Mouse (Mus musculus): ENCODE data around the gene Ppm1l. TPM values are rescaled to one million over a fixed set of nuclear protein-coding genes. Genes with fewer than 3 reads are reported as not detected.
"Not testable (repeated sequence)": the region's sequence is repeated elsewhere in the genome, so short reads cannot be mapped to it uniquely, and the experiment has no call there.

Gene Ppm1l
- total RNA-seq, 2 experiments from 2014 or later, result 11.1 to 13.0 TPM

DNA sequence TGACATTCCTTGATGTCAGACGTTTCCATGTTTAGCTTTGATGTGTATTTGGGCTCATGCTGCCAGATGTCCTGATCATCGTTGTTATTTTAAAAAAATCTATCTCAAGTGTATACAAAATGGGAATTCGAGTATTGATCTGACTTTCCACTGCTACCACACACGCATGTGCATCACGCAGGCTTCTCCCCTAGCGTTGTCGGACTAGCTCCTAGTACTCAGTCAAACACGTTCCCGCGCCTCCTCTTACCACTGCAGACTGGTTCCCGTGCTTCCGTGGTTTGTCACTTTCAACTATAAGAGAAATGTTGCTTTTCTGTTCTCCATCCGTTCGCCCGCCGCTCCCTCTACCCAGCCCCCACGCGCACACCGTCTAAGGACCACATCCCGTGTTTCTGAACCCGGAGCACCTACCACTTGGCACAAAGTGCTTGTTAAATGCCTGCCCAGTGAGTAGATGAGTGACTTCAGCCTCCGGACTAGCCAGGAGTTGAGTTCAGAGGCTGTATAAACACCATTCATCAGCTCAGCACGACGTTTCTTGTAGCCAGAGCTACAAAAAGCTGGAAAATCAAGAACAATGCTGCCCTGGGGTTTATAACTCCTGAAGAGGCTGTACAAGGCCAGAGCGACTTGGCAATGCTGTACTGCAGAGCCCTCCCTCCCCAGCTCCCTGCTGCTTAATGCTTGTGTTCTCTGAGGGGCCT is 219.4 kb downstream of the Ppm1l start:
- no peak for DNase-seq

DNA sequence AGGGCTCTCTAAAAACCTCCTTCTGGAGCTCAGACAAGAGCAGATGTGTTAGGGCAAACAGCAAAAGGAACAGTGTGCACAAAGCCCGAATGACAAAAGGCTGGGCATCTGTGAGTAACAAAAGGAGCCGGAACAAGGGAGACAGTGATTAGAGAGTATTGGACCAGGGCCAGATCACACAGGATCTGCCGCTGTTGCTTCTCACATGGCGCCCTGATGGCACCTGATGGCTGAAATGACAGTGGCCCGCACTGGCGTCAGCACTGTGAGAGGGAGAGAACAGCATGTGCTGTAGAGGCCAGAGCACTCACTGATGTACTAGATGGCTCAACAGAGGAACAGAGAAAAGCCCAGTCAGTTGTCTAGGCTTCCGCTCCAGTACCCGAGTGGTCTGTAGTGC is 226.3 kb downstream of the Ppm1l start:
- DNase-seq, result peak; percentile 26

DNA sequence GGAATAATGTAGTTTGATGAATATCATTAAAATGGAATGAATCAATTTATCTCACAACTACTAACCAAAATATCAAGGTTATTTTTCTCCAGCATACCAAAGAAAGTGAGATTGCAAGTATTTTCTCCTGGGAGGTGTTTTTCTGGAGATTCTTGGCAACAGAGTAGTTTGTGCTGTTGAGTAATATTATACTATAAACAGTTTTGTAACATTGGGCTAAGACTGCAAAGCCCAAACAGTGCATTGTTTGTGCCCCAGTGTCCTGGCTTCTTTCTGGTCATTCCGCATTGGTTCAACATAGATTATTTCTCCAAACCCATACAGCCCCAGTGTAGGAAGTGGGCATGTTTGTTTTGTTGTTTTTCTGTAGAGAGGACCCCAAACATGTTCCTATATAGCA is 227.1 kb downstream of the Ppm1l start:
- DNase-seq, result no peak

DNA sequence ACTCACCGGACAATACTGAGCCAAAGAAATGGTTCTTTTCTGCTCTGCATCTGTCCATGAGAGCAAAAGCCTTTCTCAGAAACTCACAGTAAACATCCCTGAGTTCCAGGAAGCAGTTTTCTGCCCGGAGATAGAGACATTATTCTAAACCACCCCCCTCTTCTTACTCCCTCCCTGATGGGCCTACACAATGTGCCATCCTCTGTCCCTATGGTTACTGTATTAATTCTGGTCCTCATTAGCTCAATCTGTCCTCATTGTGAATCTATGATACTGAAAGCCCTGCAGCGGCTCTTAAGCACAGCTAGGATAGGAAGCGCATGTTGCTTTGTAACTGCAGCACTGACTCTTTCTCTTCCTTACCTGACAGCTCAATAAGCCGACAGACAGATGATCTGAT is 228.4 kb downstream of the Ppm1l start:
- no peak for DNase-seq

DNA sequence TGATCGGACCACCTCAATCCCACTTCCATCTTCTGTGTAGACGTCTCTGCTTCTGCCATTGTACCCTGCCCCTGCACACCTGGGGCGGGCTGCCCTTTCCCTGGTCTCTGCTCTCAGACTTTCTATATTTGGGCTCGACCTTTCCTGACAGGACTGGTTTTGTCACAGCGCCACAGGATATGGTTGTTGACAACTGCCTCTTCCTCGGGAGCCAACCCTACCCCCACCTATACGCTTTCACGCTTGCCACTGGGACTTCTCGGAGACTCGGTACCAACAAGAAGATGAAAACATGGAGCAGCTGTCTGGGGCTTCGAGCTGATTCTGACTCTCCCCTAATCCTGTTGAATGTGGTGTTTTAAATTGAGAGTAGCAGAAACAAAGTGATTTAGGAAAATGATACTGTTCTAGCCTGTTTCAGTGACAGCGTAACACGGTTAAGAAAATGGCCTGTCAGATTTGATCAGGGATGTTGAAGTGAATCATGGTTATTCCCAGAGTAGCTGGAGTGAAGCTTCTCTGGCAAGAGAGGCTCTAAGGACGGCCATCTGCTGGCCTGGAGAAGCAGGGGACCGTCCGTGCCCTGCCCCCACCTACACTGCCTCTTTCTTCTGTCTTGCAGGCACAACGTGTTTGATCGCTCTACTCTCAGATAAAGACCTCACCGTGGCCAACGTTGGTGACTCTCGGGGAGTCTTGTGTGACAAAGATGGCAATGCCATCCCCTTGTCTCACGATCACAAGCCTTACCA is 232.2 kb downstream of the Ppm1l start:
- DNase-seq, result no peak

DNA sequence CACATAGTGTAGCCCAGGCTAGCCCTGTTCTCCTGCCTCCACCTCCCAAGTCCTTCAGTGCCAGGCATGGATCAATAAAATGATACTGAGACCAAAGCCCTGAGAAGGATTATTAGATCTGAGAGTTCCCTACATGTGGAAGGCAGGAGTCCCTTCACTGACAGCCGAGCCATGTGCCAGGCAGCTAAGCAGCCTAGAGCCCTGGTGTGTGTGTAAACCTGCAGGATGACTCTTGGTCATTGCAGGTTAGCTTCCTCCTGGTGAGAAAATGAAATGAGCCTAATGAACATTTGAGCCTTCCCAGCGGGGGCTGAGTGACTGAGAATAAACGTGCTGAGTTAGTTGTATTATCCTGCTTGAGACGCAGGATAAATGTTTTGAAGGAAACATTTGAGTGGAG is 232.9 kb downstream of the Ppm1l start:
- DNase-seq, result no peak

DNA sequence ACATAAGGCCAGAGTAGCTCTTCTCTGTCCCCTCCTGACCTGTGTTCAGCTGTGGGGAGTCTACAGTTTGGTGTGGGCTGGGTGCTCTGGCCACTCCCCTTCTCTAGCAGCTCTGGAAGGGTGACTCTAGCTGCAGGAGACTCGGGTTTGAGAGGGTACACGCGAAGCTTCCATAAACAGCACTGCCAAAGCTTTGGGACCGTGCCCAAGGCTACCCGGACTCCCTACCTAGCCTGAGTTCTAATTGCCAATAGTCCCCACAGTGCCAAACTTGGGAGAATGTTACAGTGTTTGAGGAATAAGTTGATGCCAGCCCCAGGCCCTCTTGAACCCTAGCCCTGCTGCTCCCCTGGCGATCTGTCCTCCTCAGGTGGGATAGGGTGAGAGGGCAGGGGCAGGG is 238.8 kb downstream of the Ppm1l start:
- peak; percentile 39 for DNase-seq

DNA sequence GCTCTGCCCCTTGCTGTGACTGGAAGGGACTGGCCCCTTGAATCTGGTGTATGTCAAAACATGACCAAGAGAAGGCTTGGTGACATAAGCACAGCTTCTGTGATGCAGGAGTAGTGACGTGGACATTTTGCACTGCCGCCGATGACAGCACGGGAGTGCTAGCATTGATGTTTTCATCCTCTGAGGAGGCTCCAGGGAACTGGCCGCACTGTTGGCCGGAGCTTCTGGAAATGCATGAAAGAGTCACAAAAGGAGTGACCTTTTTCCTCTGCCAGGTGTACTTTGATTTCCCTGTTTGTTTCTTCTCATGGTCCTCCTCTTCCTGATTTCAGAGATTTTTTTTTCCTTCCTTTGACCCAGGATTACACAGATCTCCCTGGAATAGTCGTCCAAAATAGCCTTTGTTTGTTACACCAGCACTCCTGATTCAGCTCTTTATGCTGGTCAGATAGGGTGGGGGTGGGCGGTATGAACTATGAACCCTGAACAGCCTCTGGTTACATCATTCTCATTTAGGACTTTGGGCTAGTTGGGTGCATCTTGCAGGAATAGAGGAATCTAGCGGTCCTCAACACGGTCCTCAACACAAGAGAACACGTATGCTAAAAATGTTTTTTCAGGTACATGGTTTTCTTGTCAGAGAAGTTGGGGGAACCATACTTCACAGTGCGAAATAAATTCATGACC is 239.6 kb downstream of the Ppm1l start:
- DNase-seq, result no peak

DNA sequence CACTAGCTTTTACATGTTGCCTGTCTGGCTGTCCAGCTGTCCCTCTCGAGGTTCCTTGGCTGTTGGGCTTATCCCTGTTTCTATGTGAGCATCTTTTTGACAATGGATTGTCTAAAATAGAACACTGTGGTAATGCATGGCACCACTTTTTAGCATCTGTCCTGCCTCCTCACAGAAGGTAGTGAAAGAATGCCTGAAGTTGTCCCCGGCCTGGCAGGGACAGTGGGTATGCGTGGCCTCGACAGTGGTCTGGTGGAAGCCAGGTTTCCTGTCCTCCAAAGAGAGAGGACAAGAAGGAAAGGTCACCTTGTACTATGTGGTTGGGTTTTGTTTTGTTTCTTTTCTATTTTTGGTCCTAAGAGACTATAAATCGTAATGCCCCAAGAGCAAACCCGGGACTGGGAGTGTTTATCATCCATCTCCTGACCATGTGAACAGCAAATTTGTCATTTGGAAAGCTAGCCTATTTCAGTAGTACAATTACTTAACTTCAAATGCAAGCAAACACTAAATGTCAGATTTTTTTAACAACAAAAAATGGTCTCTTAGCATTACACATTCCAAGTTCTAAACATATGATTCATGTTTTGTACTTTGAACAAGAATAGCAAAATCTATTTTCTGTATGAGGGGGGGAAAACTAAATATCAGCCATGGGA is 242.8 kb downstream of the Ppm1l start:
- peak; percentile 27 for DNase-seq

DNA sequence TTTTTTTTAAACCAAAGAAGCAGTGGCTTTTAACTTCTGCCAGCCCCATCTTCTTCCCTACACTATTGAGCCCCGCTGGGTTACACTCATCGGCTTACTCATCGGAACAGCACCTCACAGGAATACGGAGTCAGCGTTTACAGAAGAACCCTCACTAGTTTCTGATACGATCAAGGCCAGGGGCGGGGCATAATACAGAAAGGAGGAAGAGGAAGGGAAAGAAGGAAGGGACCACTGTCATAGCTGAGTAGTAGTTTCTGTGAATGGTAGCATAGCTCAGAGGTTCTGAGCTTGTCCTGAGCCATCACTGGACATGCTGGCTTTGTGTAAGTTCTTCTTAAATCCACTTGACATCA is 243.3 kb downstream of the Ppm1l start:
- DNase-seq, result peak; percentile 28

DNA sequence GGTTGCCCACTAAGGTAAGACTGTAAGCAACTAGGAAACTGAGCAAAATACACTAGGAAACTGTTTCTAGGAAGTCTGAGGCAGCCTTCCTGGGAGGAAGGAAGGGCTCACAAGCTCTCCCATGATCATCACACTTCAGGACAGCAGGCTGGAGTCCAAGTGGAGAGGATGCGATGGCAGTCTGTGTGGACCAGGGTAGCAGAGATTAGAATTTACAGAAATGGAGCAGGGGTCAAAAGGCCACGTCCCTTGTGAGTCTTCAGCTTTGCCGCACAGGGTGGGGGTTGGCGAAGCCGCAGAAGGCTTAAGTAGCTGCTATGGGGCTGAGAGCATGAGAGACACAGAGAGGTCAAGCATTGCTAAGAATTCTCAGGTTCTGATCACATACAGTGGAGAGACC is 245.0 kb downstream of the Ppm1l start:
- DNase-seq, result peak; percentile 44

DNA sequence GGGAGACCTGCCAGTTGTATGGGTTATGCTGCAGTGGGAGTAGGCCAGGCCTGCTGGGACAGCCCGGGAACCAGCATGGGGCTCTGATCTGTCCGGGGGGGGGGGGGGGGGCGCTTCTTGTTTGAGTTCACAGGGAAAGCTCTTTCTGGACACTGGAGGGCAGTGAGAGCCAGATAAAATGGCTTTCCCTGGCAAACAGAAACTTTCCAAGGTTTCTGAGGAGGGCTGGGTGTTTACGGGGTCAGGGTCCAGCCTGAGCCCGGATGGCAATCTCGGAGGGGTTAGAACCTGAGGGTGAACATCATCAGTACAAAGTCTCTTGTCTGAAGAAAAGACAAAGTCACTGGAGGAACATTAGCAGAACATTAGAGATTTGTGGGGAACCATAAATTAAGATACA is 246.7 kb downstream of the Ppm1l start:
- DNase-seq, result no peak

DNA sequence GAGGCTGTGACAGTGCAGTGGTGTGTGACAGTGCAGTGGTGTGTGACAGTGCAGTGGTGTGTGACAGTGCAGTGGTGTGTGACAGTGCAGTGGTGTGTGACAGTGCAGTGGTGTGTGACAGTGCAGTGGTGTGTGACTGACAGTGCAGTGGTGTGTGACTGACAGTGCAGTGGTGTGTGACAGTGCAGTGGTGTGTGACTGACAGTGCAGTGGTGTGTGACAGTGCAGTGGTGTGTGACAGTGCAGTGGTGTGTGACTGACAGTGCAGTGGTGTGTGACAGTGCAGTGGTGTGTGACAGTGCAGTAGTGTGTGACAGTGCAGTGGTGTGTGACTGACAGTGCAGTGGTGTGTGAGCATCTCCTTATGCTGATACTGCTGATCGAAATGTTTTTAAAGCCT is 248.9 kb downstream of the Ppm1l start:
- DNase-seq, result not testable (repeated sequence)

DNA sequence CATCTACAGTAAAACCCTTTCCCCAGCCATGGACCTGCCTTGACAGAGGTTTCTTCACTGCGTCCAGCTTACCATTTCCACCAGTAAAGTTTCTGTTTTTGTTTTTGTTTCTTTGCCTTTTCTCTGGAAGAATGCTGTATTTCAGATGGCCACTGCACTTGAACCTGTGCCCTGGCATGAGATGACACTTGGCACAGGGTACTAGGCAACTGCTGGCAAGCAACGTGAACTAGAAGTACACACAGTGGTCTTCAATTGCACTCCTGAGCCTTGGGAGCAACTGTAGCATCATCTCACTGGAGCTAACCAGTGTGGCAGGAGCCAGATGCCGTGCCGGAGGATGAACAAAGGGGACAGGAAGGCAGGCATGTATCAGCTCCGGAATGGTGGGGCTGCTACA is 255.9 kb downstream of the Ppm1l start:
- no peak for DNase-seq

DNA sequence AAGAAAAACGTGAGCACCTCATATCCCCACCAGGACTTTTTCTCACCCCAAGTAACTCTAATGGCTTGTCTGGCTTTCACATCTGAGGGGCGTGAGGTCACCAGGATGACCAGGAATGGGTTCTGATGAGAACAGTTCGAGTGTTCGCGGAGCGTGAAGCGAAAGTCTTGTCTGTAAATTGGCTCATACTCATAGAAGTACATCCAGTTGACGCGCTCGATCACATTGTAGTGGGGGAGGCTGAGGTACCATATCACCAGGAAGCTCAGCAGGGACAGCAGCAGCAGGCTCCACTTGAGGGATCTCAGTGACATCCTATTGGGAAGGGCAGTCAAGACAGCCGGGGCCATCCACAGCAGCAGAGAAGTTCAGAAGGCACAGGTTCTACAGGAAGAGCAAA is 258.9 kb downstream of the Ppm1l start:
- DNase-seq, result no peak

DNA sequence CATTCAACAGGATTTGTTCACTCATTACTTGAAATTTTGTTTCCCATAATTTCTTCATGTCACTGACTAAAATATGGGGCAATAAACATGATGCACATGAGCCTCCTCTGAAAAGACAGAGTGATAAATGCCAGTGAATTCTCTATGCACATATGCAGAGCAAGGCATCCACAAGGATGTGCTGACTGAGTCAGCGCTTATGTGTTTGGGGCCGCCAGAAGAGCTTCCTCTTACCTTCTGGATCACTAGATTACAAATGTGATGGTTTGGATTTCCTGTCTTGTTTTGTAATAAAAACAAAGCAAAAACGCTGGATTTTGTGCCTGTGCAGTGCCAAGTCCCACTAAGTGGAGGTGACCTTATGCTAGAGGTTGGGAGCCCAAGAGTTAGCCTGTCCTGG is 260.1 kb downstream of the Ppm1l start:
- DNase-seq, result no peak

DNA sequence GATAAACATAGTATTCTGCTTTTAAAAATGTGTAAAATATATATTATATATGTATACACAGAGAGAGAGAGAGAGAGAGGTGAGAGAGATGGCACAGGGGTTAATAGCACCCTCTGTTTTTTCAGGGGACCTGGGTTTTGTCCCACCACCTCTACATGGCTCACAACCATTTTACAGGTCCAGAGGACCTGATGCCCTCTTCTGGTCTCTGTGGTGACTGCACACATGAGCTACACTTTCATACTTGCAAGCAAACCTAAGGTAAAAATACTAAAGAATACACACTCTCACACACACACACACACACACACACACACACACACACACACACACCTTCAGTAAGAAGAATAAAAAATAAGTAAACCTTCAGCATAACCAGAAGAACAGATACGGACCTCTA is 262.1 kb downstream of the Ppm1l start:
- DNase-seq, result no peak

DNA sequence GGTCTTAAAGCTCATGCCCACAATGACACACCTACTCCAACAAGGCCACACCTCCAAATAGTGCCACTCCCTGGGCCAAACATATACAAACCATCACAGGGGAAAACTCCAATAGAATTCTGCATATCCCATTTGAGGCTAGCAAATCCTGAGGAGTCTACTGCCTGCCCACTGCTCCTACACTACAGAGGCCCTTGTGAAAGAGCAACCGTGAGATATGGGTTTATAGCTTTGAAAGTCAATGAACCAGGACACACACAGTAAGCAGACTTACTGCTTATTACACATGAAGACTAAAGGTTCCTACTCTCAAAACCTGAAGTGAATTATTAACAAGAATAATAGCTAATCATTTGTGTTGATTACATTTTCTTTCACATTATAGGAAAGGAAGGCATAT is 267.1 kb downstream of the Ppm1l start:
- DNase-seq, result no peak

DNA sequence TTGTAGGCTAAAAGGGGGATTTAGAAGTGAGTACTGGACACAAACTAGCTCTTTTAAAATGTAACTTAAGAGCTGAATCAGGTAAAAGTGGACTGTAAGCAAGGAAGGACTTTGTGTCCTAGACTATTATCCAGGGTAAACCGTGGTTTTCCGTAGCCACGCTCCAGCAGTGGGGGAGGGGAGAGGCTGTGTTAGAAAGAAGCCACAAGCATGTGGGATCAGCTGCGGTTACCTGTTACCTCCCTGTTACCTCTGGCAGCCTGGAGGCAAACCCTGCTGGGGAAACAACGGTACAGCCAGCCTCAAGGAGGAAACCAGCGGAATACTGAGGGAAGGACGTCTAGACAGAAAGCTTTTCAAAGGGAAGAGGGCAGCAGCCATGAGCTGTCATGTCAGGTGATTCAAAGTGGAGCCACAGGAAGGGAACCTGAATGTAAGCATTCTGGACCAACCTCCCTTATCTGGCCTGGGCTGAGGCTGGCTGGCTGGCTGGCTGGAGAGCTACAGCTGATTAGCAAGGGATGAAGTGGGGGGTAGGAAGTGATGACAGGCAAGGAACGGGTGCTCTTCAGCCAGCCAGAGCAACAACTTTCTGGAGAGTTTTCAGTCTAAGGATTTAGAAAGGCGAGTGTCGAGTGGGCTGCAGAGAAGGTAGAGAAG is 271.6 kb downstream of the Ppm1l start:
- DNase-seq, result no peak

DNA sequence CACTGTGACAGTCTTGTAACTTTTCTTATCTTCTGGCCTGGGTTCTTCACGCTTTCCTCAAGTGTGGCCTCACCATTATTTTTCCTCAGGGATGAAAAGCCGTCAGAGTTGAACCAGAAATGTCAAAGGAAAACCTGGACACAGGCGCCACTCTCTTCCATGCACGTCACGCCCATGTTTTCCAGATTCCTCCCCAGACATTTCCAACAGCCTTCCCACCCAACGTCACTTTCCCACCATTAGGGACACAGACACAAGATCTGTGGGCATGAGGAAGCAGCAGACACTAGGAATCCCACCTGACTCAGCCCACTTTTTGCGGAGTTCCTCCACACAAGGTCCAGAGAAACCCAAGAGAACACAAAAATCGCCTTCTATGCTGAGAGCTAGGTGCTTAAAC is 276.8 kb downstream of the Ppm1l start:
- DNase-seq, result no peak

DNA sequence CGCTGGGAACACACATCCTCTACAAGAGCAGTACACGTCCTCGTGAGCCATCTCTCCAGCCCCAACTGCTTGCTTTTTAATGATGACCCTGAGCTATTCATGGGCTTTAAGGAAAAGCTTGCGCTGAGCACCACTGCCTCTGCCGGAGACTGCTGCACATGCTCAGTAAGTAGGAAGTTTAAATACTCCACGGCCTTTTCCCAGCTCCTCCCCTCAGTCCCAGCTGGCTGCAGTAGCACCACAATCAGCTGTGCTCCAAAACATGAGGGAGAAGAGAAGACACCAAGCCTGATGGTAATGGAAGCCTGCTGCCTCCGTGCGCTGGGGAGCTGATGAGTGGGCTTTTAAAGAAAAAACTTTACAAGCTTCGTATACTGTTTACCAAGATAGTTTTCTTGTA is 277.4 kb downstream of the Ppm1l start:
- peak; percentile 8 for DNase-seq

DNA sequence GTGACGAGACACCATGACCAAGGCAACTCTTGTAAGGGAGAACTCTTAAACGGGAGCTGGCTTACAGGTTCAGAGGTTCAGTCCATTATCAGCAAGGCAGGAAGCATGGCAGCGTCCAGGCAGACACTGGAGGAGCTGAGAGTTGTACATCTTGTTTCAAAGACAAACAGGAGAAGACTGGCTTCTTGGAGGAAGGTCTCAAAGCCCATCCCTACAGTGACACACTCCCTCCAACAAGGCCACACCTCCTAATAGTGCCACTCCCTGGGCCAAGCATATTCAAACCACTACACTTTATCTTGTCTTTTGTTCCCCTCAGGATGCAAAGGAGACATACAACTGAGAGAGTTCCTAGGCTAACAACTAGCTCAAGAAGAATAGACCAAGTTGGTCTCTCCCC is 279.5 kb downstream of the Ppm1l start:
- no peak for DNase-seq

DNA sequence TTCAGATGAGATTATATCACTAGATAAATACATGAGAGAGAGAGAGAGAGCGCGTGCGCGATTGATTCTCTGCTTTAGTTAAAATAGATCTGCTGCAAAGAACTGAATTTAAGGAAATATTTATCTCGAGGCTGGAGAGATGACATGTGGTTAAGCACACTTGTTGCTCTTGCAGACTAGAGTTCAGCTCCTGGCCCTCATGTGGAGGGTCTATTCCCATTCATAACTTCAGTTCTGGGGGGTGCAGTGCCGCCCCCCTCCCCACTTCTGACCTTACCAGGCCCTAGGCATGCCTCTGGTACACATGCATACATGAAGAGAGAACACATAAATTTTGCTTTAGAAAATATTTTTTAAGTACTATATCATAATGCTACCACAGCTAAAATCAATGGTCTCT is 280.6 kb downstream of the Ppm1l start:
- no peak for DNase-seq

Measured in adrenal gland, postnatal 10 days (tissue).